Mouse (Mus musculus): Measurements from ENCODE around the gene Syt16.

The Syt16 gene

GRCm38 (mm10) chr12:74219909-74220308 lies 222.4 kb downstream of the Syt16 start:
- no peak for DNase-seq (ENCODE audit: low read depth, low spot score)

GRCm38 (mm10) chr12:74220651-74221050 lies 223.2 kb downstream of the Syt16 start:
- DNase-seq (ENCODE audit: low read depth, low spot score) = no peak

GRCm38 (mm10) chr12:74230808-74231207 lies 233.3 kb downstream of the Syt16 start:
- DNase-seq (ENCODE audit: low read depth, low spot score) = peak; percentile 14

- DNase-seq (ENCODE audit: low read depth, low spot score) = no peak
Observed at GRCm38 (mm10) chr12:74232845-74233244, 235.4 kb downstream of the Syt16 start.

GRCm38 (mm10) chr12:74236191-74236590 lies 238.7 kb downstream of the Syt16 start:
- no peak for DNase-seq (ENCODE audit: low read depth, low spot score)

- DNase-seq (ENCODE audit: low read depth, low spot score) = no peak
Observed at GRCm38 (mm10) chr12:74238056-74238455, 240.6 kb downstream of the Syt16 start.

GRCm38 (mm10) chr12:74238806-74239205 lies 241.3 kb downstream of the Syt16 start:
- no peak for DNase-seq (ENCODE audit: low read depth, low spot score)

- no peak for DNase-seq (ENCODE audit: low read depth, low spot score)
Observed at GRCm38 (mm10) chr12:74264846-74265245, 267.4 kb downstream of the Syt16 start.

GRCm38 (mm10) chr12:74267049-74267448 lies 269.6 kb downstream of the Syt16 start:
- no peak for DNase-seq (ENCODE audit: low read depth, low spot score)

GRCm38 (mm10) chr12:74268644-74269285 lies 271.3 kb downstream of the Syt16 start:
- DNase-seq (ENCODE audit: low read depth, low spot score) = no peak

- no peak for DNase-seq (ENCODE audit: low read depth, low spot score)
Observed at GRCm38 (mm10) chr12:74272545-74272944, 275.1 kb downstream of the Syt16 start.

GRCm38 (mm10) chr12:74277265-74277664 lies 279.8 kb downstream of the Syt16 start:
- no peak for DNase-seq (ENCODE audit: low read depth, low spot score)

GRCm38 (mm10) chr12:74281403-74281802 lies 283.9 kb downstream of the Syt16 start:
- no peak for DNase-seq (ENCODE audit: low read depth, low spot score)

GRCm38 (mm10) chr12:74282846-74283245 lies 285.4 kb downstream of the Syt16 start:
- no peak for DNase-seq (ENCODE audit: low read depth, low spot score)

- DNase-seq (ENCODE audit: low read depth, low spot score) = peak; percentile 96
Observed at GRCm38 (mm10) chr12:74284020-74284684, 286.7 kb downstream of the Syt16 start.

GRCm38 (mm10) chr12:74284685-74285054 lies 287.2 kb downstream of the Syt16 start:
- no peak for DNase-seq (ENCODE audit: low read depth, low spot score)

- no peak for DNase-seq (ENCODE audit: low read depth, low spot score)
Observed at GRCm38 (mm10) chr12:74290983-74291382, 293.5 kb downstream of the Syt16 start.

GRCm38 (mm10) chr12:74293624-74294023 lies 296.2 kb downstream of the Syt16 start:
- DNase-seq (ENCODE audit: low read depth, low spot score) = peak; percentile 61

GRCm38 (mm10) chr12:74296374-74296773 lies 298.9 kb downstream of the Syt16 start:
- DNase-seq (ENCODE audit: low read depth, low spot score) = no peak

- no peak for DNase-seq (ENCODE audit: low read depth, low spot score)
Observed at GRCm38 (mm10) chr12:74301559-74301958, 304.1 kb downstream of the Syt16 start.

- DNase-seq (ENCODE audit: low read depth, low spot score) = no peak
Observed at GRCm38 (mm10) chr12:74303418-74304294, 306.2 kb downstream of the Syt16 start.

- no peak for DNase-seq (ENCODE audit: low read depth, low spot score)
Observed at GRCm38 (mm10) chr12:74312611-74313010, 315.1 kb downstream of the Syt16 start.

All from mesoderm, embryonic 11.5 days (tissue).